Mouse (Mus musculus): ENCODE results near the gene Sult2b1. TPM values are rescaled to one million over a fixed set of nuclear protein-coding genes. Genes with fewer than 3 reads are reported as not detected.

Gene Sult2b1
- polyA plus RNA-seq, 1 experiment from 2014 or later = 0.30 TPM

GRCm38 (mm10) chr7:45793240-45793639 lies 8.8 kb upstream of the Sult2b1 start:
- ATAC-seq (ENCODE audit: insufficient number of reproducible peaks, insufficient read depth, low FRiP score, low read depth) = no peak
- Histone ChIP-seq H3K4me1 (ENCODE audit: control insufficient read depth in 2 of 2, insufficient read depth in 2 of 2, low read length in 2 of 2) (peaks cover 0 to 4% of the 10 kb centered on the region in 2 experiments; a peak in 3 of 4 replicates), H3K4me2 (ENCODE audit: low read length) (no peak overlapping the region), H3K27ac (replicated peaks in 1 of 2; ENCODE audit: control insufficient read depth in 1 of 2, insufficient read depth in 1 of 2, low read depth in 2 of 2, low read length in 2 of 2) (no peak overlapping the region), H3K4me3 (ENCODE audit: control insufficient read depth in 1 of 2, insufficient read depth in 1 of 2, low read depth in 1 of 2, low read length in 2 of 2) (no peak overlapping the region), H3K9me3 (ENCODE audit: control insufficient read depth, low read length) (no peaks in the 10 kb centered on the region), H3K9ac (ENCODE audit: low read length) (no peak overlapping the region), H3K27me3 (ENCODE audit: control insufficient read depth, insufficient read depth, low read length) (peaks cover 47% of the 10 kb centered on the region), H3K36me3 (ENCODE audit: control insufficient read depth, insufficient read depth, low read length) (no peaks in the 10 kb centered on the region)
- 67% methylated on average over 24 of the region's 24 CpGs for WGBS

GRCm38 (mm10) chr7:45791756-45792490 lies 7.5 kb upstream of the Sult2b1 start:
- H3K36me3 ChIP-seq (ENCODE audit: control insufficient read depth, insufficient read depth, low read length) = no peaks in the 10 kb centered on the region
- WGBS = 76% methylated on average over 17 of the region's 17 CpGs
- H3K27me3 ChIP-seq (ENCODE audit: control insufficient read depth, insufficient read depth, low read length) = peaks cover 39% of the 10 kb centered on the region

GRCm38 (mm10) chr7:45790721-45791120 lies 6.3 kb upstream of the Sult2b1 start:
- Histone ChIP-seq H3K4me3 (ENCODE audit: control insufficient read depth in 1 of 2, insufficient read depth in 1 of 2, low read depth in 1 of 2, low read length in 2 of 2) (no peak overlapping the region), H3K9me3 (ENCODE audit: control insufficient read depth, low read length) (no peaks in the 10 kb centered on the region), H3K9ac (ENCODE audit: low read length) (no peak overlapping the region), H3K27me3 (ENCODE audit: control insufficient read depth, insufficient read depth, low read length) (peaks cover 37% of the 10 kb centered on the region), H3K27ac (replicated peaks in 1 of 2; ENCODE audit: control insufficient read depth in 1 of 2, insufficient read depth in 1 of 2, low read depth in 2 of 2, low read length in 2 of 2) (no peak overlapping the region), H3K4me1 (ENCODE audit: control insufficient read depth in 2 of 2, insufficient read depth in 2 of 2, low read length in 2 of 2) (peaks cover 2 to 5% of the 10 kb centered on the region in 2 experiments; a peak in 3 of 4 replicates), H3K36me3 (ENCODE audit: control insufficient read depth, insufficient read depth, low read length) (no peaks in the 10 kb centered on the region), H3K4me2 (ENCODE audit: low read length) (no peak overlapping the region)
- ATAC-seq (ENCODE audit: insufficient number of reproducible peaks, insufficient read depth, low FRiP score, low read depth) = no peak
- 53% methylated on average over 6 of the region's 6 CpGs for WGBS

More at GRCm38 (mm10) chr7:45791756-45792490, 7.5 kb upstream of the Sult2b1 start:
- ATAC-seq (ENCODE audit: insufficient number of reproducible peaks, insufficient read depth, low FRiP score, low read depth) = no peak
- Histone ChIP-seq H3K27ac (replicated peaks in 1 of 2; ENCODE audit: control insufficient read depth in 1 of 2, insufficient read depth in 1 of 2, low read depth in 2 of 2, low read length in 2 of 2) (no peak overlapping the region), H3K4me1 (ENCODE audit: control insufficient read depth in 2 of 2, insufficient read depth in 2 of 2, low read length in 2 of 2) (peaks cover 0 to under 1% of the 10 kb centered on the region in 2 experiments; a peak in 2 of 4 replicates), H3K4me3 (ENCODE audit: control insufficient read depth in 1 of 2, insufficient read depth in 1 of 2, low read depth in 1 of 2, low read length in 2 of 2) (no peak overlapping the region), H3K4me2 (ENCODE audit: low read length) (no peak overlapping the region), H3K9ac (ENCODE audit: low read length) (no peak overlapping the region), H3K9me3 (ENCODE audit: control insufficient read depth, low read length) (no peaks in the 10 kb centered on the region)

- Histone ChIP-seq H3K27me3 (ENCODE audit: control insufficient read depth, insufficient read depth, low read length) (peaks cover 38% of the 10 kb centered on the region), H3K4me3 (ENCODE audit: control insufficient read depth in 1 of 2, insufficient read depth in 1 of 2, low read depth in 1 of 2, low read length in 2 of 2) (no peak overlapping the region), H3K4me2 (ENCODE audit: low read length) (no peak overlapping the region), H3K4me1 (ENCODE audit: control insufficient read depth in 2 of 2, insufficient read depth in 2 of 2, low read length in 2 of 2) (peaks cover 7 to 13% of the 10 kb centered on the region in 2 experiments; a peak in 3 of 4 replicates), H3K9me3 (ENCODE audit: control insufficient read depth, low read length) (no peaks in the 10 kb centered on the region), H3K36me3 (ENCODE audit: control insufficient read depth, insufficient read depth, low read length) (no peaks in the 10 kb centered on the region), H3K9ac (ENCODE audit: low read length) (no peak overlapping the region), H3K27ac (replicated peaks in 1 of 2; ENCODE audit: control insufficient read depth in 1 of 2, insufficient read depth in 1 of 2, low read depth in 2 of 2, low read length in 2 of 2) (no peak overlapping the region)
- 75% methylated on average over 22 of the region's 22 CpGs for WGBS
- ATAC-seq (ENCODE audit: insufficient number of reproducible peaks, insufficient read depth, low FRiP score, low read depth) = no peak
Measured at GRCm38 (mm10) chr7:45787642-45788041, 3.2 kb upstream of the Sult2b1 start.

GRCm38 (mm10) chr7:45786661-45787413 lies 2.4 kb upstream of the Sult2b1 start:
- ATAC-seq (ENCODE audit: insufficient number of reproducible peaks, insufficient read depth, low FRiP score, low read depth) = no peak
- Histone ChIP-seq H3K4me3 (ENCODE audit: control insufficient read depth in 1 of 2, insufficient read depth in 1 of 2, low read depth in 1 of 2, low read length in 2 of 2) (peak overlapping the region; percentile 46 to 47), H3K4me1 (ENCODE audit: control insufficient read depth in 2 of 2, insufficient read depth in 2 of 2, low read length in 2 of 2) (peaks cover 7 to 13% of the 10 kb centered on the region in 2 experiments; a peak in 3 of 4 replicates), H3K9ac (ENCODE audit: low read length) (no peak overlapping the region), H3K27ac (replicated peaks in 1 of 2; ENCODE audit: control insufficient read depth in 1 of 2, insufficient read depth in 1 of 2, low read depth in 2 of 2, low read length in 2 of 2) (no peak overlapping the region), H3K4me2 (ENCODE audit: low read length) (peak overlapping the region; percentile 78), H3K36me3 (ENCODE audit: control insufficient read depth, insufficient read depth, low read length) (no peaks in the 10 kb centered on the region), H3K9me3 (ENCODE audit: control insufficient read depth, low read length) (no peaks in the 10 kb centered on the region), H3K27me3 (ENCODE audit: control insufficient read depth, insufficient read depth, low read length) (peaks cover 44% of the 10 kb centered on the region)
- WGBS = 7% methylated on average over 17 of the region's 17 CpGs

GRCm38 (mm10) chr7:45786136-45786578 lies 1.7 kb upstream of the Sult2b1 start:
- no peaks in the 10 kb centered on the region for H3K36me3 ChIP-seq (ENCODE audit: control insufficient read depth, insufficient read depth, low read length)
- H3K4me1 ChIP-seq (ENCODE audit: control insufficient read depth in 2 of 2, insufficient read depth in 2 of 2, low read length in 2 of 2) = peaks cover 7 to 13% of the 10 kb centered on the region in 2 experiments; a peak in 3 of 4 replicates
- peaks cover 50% of the 10 kb centered on the region for H3K27me3 ChIP-seq (ENCODE audit: control insufficient read depth, insufficient read depth, low read length)
- no peak for ATAC-seq (ENCODE audit: insufficient number of reproducible peaks, insufficient read depth, low FRiP score, low read depth)
- 1% methylated on average over 14 of the region's 14 CpGs for WGBS
- H3K9ac ChIP-seq (ENCODE audit: low read length) = peak overlapping the region; percentile 66; the same call in 1 of the 2 replicates
- no peak overlapping the region for H3K27ac ChIP-seq (replicated peaks in 1 of 2; ENCODE audit: control insufficient read depth in 1 of 2, insufficient read depth in 1 of 2, low read depth in 2 of 2, low read length in 2 of 2)
- peak overlapping the region; percentile 78 for H3K4me2 ChIP-seq (ENCODE audit: low read length)
- H3K4me3 ChIP-seq (ENCODE audit: control insufficient read depth in 1 of 2, insufficient read depth in 1 of 2, low read depth in 1 of 2, low read length in 2 of 2) = peak overlapping the region; percentile 46 to 47
- H3K9me3 ChIP-seq (ENCODE audit: control insufficient read depth, low read length) = no peaks in the 10 kb centered on the region

GRCm38 (mm10) chr7:45785388-45786135 lies 1.1 kb upstream of the Sult2b1 start:
- no peak for ATAC-seq (ENCODE audit: insufficient number of reproducible peaks, insufficient read depth, low FRiP score, low read depth)
- WGBS = under 1% methylated on average over 40 of the region's 42 CpGs
- peaks cover 55% of the 10 kb centered on the region for H3K27me3 ChIP-seq (ENCODE audit: control insufficient read depth, insufficient read depth, low read length)

More at GRCm38 (mm10) chr7:45785388-45786135, 1.1 kb upstream of the Sult2b1 start:
- Histone ChIP-seq H3K4me1 (ENCODE audit: control insufficient read depth in 2 of 2, insufficient read depth in 2 of 2, low read length in 2 of 2) (peaks cover 7 to 13% of the 10 kb centered on the region in 2 experiments; a peak in 3 of 4 replicates), H3K9me3 (ENCODE audit: control insufficient read depth, low read length) (no peaks in the 10 kb centered on the region), H3K9ac (ENCODE audit: low read length) (peak overlapping the region; percentile 66), H3K4me2 (ENCODE audit: low read length) (peak overlapping the region; percentile 78), H3K36me3 (ENCODE audit: control insufficient read depth, insufficient read depth, low read length) (no peaks in the 10 kb centered on the region), H3K27ac (replicated peaks in 1 of 2; ENCODE audit: control insufficient read depth in 1 of 2, insufficient read depth in 1 of 2, low read depth in 2 of 2, low read length in 2 of 2) (no peak overlapping the region), H3K4me3 (ENCODE audit: control insufficient read depth in 1 of 2, insufficient read depth in 1 of 2, low read depth in 1 of 2, low read length in 2 of 2) (peak overlapping the region; percentile 46 to 47)

All from heart, embryonic 14.5 days (tissue).